In genomic region chr13:30224659-30225058, GRCm38 (mm10) we compare ENCODE assay signal across 20 mouse cellular contexts.
"Had no signal": no experiment of that assay in that cellular context is flagged by ENCODE, and none has a peak within 500 bp of the region (broad histone marks: within the 10 kb centered on the region; RNA-seq: fewer than 3 reads in every experiment).

No protein-coding gene starts in this region.

- DNase-seq: kidney, adult 8-10 months; kidney, postnatal 14 days; layer of hippocampus, adult 9-11 months; liver, embryonic 13.5 days; lung, embryonic 14.5 days; lung, postnatal 10 days; lung, postnatal 36 days; midbrain, embryonic 14.5 days; right cerebral cortex, adult 18-20 months; right cerebral cortex, postnatal 14 days; right cerebral cortex, postnatal 4 days; thymus, adult 18-20 months; thymus, postnatal 36 days had no signal

- H3K9me3 ChIP-seq: kidney, embryonic 15.5 days; liver, embryonic 13.5 days; midbrain, embryonic 10.5 days; neural tube, embryonic 12.5 days; neural tube, embryonic 15.5 days; stomach, embryonic 15.5 days had no signal

- H3K4me3 ChIP-seq: kidney, embryonic 15.5 days; layer of hippocampus, adult 2 months; liver, embryonic 13.5 days; megakaryocyte, embryonic 14.5 days; midbrain, embryonic 10.5 days; neural tube, embryonic 12.5 days; neural tube, embryonic 15.5 days; stomach, embryonic 15.5 days had no signal

- H3K36me3 ChIP-seq: liver, embryonic 13.5 days; midbrain, embryonic 10.5 days; neural tube, embryonic 12.5 days; neural tube, embryonic 15.5 days had no signal

- H3K4me1 ChIP-seq: liver, embryonic 13.5 days; megakaryocyte, embryonic 14.5 days; neural tube, embryonic 12.5 days; stomach, embryonic 15.5 days had no signal

- H3K27ac ChIP-seq: kidney, embryonic 15.5 days; layer of hippocampus, adult 2 months; liver, embryonic 13.5 days; midbrain, embryonic 10.5 days; neural tube, embryonic 12.5 days; neural tube, embryonic 15.5 days; stomach, embryonic 15.5 days had no signal

- H3K9ac ChIP-seq: kidney, embryonic 15.5 days; liver, embryonic 13.5 days; lung, embryonic 14.5 days; neural tube, embryonic 12.5 days; neural tube, embryonic 15.5 days; stomach, embryonic 15.5 days had no signal

- H3K4me2 ChIP-seq: kidney, embryonic 15.5 days; liver, embryonic 13.5 days; lung, embryonic 14.5 days; neural tube, embryonic 12.5 days; neural tube, embryonic 15.5 days; stomach, embryonic 15.5 days had no signal

- H3K27me3 ChIP-seq: kidney, embryonic 15.5 days; liver, embryonic 13.5 days; megakaryocyte, embryonic 14.5 days; neural tube, embryonic 12.5 days; neural tube, embryonic 15.5 days; stomach, embryonic 15.5 days had no signal
